Mouse (Mus musculus): ENCODE measurements around the gene Tgfbr3.

Gene Tgfbr3

DNA sequence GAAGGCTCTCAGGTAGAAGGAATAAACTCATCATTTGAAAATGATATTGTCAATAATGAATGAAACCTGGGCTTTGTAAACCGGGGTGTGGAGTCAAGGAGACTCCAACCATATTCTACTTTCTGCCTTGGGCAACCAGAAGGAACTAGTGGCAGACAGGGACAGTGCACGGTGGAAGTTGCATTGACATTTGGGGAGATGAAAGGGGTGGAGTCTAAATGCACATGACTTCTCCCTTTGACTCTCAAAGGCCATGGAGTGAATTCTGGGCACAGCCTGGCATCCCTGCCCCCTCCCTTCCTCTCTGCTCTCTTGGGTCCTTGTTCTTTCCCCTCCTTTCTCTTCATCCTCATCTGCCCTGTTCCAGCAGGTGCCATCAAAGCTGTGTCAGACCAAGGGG lies 183.3 kb downstream of the Tgfbr3 start:
- DNase-seq: no peak

DNA sequence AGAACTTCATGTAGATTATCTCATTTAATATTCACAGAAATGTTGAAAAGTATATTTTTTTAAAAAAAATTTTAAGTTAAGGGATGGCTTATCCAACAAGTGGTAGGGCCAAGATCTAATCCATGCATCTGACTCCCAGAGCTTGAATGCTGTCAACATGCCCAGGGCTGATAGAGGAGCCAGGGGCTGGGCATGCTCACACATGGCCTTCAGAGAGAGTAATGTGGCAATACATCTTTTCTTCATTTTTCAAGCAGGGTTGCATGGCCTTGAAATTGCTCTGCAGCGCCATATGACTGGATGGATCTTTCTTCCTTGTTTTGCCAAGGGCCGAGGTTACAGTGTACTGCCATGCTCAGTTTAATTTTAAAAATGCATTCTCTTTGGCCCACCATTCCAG lies 185.8 kb downstream of the Tgfbr3 start:
- no peak for DNase-seq

DNA sequence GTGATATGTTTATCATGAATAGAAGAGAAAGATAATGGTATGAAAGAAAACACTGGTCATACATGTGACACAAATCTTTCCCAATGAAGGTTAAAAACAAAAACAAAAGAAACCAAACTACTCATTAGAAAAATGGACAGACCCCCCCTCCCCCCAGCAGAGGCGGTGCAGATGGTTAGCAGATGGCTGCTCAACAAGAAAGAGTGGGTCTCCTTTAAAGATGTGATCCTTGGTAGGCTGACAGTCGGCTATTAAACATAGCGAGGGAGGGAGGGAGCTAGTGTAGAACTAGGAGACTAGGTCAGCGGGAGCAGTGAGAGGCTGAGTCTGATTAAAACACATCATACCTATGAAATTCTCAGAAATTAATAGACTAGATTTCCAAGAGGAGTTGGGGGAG lies 186.5 kb downstream of the Tgfbr3 start:
- no peak for DNase-seq

DNA sequence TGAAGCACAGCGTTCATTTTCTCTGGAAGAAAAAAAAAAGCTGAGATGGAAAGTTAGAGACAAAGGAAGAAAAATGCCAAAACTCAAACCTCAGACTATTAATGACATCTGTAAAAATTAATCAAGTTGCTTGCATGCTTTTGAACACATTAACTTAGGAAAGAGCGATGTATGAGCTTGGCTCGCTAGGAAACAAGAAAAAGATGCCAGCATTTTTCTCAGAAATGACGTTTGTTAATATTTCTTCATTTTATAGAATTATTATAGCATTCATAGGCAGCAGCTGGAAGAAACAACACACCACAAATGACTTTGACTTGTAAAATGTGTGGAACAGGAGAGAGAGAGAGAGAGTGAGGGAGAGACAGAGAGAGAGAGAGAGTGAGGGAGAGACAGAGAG lies 187.7 kb downstream of the Tgfbr3 start:
- no peak for DNase-seq

DNA sequence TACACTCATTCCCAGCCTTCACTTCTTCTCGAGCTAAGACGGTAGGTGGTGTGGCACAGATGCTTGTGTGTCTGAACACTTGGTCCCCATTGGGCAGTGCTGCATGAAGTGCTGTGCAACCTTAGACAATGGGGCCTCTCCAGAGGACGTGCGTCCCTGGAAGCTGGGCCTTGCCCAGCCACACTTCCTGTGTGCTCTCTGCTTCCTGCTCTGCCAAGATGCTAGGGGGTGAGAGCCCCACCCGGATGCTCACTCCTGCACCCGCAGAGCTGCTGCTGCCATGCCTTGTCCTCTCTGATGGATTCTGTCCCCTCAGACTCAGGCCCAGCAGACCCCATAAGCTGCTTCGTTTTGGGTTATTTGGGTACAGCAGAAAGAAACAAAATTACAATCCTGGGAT lies 188.3 kb downstream of the Tgfbr3 start:
- peak; percentile 53 for DNase-seq

DNA sequence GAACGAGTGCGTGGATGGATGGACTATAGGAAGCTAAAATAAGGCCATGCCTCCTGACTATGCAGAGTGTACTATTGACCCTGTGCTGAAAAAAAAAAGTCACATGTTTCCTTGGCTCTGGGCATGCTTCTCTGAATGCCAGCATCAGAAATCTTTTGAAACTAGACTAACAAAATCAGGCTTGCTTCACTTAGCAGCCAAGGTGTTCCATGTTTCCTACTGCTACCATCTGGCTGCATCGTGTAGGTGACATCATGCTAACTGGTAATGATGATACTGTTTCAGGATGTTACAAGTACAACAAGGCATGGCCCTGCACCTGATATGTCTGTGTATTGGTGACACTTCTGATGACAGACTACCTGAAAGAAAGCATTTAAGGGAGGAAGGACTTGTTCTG lies 189.8 kb downstream of the Tgfbr3 start:
- DNase-seq: no peak

DNA sequence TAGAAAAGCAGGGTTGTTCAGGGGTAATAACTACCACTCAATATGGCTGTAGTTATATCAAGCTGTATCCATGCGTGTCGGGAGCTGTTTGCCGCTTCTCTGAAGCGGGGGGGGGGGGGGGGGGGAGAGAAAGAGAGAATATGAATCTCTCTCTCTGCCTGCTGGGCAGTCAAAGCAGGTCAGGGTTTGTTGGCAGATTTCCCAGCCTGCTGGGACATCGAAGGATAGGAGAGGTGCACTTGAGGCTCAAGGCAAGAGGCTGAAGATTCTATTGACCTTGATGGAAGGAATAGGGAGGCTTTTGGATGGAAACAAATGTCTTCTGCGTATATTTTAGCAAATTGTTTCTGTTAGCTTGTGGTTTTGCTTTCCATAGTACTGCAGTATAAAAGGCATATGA lies 190.4 kb downstream of the Tgfbr3 start:
- DNase-seq: no peak

DNA sequence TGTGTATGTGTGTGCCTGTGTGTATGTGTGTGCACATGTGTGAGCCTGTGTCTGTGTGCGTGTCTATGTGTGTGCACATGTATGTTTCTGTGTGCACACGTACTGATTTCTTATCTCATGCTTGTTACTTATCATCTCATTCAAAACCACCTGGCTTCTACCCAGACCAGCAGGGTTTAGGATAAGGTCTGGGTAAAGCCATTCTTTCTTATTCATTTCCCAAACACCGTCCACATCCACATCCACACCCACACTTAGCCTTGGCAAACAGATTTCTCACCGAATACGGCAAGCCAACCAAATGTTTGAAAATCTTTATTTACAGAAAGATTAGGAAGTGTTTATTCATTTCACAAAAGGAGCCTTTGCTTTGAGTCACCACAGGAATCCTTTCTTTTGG lies 191.4 kb downstream of the Tgfbr3 start:
- peak; percentile 39 for DNase-seq

DNA sequence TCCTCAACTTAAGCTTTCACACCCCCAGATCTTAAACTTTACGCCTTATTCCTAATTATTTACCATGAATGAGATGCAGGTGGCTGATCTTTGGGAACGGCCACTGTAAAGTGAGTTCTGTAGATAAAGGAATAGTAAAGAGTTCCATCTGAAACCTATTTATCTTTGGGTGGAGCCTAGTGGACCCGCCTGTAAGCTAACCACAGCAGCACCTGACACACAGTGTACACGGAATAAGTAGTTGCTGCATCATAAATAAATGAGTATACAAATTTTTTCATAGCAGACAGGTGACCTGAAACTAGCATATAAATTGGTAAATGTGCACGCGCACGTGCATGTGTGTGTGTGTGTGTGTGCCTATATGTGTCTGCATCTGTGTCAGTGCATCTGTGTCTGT lies 192.1 kb downstream of the Tgfbr3 start:
- DNase-seq: no peak

DNA sequence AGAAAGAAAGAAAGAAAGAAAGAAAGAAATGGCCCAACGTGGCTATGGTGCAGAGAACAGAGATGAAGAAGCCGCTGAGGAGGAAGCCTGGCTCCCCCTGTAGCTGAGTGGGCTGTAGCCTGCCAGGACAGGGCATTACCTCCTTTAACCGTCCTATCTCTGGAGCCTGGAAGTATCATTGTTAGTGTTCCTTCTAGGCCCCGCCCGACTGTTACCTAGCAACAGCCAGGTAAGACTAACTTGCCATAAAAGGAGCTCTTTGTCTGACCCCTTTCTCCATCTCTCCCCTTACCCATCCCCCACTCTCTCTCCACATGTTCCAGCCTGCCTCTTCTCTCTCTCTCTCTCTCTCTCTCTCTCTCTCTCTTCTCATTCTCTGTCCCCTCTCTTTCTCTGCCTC lies 195.2 kb downstream of the Tgfbr3 start:
- no peak for DNase-seq

DNA sequence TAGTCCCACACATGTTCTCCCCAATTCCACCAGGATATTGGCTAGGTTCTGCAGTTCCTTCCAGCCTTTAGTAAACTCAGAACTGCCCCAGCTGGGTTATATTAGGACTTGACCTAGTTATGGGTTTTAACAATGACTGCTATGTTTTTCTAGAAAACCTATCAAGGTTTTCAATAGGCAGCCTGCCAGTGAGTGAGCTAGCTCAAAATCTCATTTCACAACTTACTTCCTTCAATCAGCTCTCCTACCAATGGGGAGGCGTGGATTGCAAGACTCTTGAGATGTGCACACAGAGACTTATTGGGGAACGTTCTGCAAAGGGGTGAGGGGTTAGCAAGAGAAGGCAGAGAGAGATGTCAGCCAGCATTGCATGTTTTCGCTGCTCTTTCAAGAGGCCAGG lies 196.2 kb downstream of the Tgfbr3 start:
- DNase-seq: peak; percentile 78

DNA sequence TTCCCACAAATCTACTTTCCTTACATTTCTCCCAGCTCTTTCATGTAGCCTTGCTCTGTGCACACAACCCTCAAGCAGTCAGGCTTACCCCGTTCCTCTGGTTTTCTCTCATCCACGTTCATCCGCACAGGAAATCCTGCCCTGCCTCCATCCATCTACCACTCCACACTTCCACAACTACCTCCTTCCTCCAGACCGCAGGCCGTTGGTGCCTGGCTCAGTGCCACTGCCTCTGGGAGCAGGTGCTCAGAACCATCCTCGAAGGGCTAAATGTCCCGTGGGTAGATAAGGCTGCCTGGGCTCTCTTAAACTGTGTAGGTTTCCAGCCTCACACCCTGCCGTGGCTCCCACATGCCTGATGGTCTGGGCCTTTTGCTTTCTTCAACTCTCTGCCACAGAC lies 197.3 kb downstream of the Tgfbr3 start:
- no peak for DNase-seq

DNA sequence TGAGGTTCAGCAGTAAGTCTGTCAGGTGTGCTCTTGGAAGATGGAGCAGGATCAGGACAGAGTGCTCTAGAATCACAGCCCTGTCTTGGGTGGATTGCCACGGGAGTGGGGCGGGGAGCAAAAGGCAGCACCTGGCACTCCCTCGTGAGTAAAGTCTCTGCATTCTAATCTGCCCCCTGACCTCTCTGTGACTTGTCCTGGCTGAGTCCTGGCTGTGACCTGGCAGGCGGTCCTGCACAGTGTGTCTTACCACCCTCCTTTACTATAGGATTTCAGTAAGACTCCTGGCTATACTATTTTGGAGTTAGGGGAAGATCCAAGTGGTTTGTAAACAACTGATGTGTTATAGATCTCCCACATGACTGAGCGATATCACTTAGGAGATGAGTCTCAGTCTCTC lies 199.5 kb downstream of the Tgfbr3 start:
- no peak for DNase-seq

DNA sequence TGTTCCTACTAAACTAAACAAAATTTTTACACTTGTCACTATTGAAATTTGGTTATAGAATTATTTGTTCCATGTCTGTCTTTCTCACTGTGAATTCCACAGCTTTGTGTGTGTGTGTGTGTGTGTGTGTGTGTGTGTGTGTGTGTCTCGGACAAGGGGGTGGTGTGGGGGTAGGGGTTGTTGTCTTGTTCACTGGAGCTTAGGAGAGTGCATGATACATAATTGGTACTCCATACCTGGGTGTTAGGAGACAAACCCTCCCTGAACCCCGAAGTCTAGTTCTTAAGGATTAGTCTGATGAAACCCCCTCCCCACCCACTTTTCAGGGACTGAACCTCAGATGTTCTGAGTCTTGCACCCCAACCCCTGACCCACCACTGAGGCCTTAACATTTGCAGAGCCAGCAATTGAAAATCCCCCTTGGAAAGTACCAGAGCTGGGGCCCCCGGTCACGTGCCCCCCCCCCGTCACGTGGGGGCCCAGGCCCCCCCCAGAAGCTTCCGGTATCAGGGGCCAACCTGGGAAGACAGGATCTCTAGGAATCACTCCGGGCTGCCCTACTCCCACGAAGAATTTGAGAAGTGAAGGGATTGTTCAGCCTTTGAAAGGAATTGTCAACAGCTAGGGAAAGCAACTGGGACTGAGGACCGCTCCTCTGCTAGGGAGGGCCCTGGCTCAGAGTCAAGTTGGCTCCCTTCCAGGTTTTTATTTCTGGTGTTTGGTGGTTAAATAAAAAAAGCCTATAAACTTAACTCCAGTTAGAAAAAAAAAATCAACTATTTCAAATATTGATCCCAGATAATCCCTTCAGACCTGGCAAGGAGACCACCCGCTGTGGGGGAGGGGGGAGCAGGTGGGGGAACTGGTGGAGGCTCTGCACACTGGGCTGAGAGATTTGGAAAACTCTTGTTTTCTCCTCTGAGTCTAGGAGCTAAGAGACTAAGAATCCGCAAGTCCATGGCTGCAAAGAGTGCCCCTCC lies 201.3 kb downstream of the Tgfbr3 start:
- peak; percentile 86 for DNase-seq

DNA sequence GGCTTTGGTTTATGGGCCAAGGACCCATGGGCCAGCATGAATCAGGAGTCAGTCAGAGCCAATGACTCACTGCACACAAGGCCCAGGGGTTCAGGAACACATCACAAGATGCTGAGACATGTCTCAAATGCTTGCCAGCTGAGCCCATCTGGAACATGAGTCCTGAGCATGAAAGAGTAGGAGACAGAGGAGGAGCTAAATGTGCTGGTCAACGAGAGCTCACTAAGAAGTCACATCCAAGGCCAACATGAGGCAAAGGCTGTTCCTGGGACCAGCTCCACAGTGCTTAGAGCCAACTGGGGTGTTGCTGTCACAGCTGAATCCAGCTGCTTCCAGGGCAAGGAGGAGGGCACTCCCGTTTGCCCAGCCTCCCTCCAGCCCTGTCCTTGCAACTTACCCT lies 202.1 kb downstream of the Tgfbr3 start:
- peak; percentile 87 for DNase-seq

DNA sequence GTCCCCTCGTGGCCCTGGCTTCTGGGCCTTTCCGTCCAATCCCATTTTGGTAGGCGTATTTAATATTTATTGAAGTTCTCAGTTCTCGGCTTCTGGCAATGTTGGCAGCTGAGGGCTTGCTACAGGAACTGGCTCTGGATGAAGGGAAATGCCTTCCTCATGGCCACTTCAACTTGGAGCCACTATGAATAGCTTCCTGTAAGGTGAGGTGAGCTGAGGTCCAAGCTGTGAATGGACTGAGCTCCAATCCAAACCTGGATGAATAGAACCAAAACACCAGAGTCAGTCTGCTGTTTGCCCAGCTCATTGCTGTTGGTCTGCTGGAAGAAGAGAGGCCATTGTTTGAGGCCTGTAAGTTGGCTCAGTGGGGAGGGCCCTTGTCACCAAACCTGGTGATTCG lies 203.3 kb downstream of the Tgfbr3 start:
- no peak for DNase-seq

DNA sequence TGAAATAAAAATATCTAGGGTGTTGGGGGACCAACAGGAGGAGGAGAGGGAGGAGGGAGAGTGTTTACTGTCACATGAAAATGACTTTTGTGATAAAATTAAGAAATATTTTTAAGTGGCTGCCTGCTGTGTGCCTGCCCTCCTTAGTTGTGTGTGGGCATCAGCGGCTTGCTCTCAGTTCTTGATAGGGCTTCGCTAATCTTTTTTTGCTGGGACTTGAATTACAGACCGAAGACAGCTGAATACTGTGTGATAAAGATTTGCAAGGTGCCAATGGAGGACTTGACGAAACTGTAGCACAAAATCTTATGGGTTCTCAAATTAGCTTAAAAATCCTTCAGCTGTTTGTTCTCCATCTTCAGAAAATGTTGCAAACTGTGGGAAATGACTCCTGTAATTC lies 205.0 kb downstream of the Tgfbr3 start:
- no peak for DNase-seq

DNA sequence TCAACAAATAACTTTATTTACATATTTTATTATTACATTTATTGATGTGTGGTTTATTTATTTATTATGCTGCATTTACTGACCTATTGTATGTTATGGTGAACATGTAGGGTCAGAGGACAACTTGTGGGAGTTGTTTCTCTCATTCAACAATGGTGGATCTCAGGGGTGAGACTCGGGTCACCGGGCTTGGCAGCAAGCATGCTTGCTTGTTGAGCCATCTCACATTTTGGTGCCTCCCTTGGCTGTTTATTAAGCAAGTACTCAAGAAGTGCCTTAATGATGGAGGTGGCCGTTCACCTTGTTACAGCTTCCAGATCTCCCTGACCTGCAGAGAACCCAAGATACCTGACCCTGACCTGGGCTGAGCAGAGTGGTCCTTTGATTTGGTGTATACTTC lies 207.4 kb downstream of the Tgfbr3 start:
- DNase-seq: no peak

DNA sequence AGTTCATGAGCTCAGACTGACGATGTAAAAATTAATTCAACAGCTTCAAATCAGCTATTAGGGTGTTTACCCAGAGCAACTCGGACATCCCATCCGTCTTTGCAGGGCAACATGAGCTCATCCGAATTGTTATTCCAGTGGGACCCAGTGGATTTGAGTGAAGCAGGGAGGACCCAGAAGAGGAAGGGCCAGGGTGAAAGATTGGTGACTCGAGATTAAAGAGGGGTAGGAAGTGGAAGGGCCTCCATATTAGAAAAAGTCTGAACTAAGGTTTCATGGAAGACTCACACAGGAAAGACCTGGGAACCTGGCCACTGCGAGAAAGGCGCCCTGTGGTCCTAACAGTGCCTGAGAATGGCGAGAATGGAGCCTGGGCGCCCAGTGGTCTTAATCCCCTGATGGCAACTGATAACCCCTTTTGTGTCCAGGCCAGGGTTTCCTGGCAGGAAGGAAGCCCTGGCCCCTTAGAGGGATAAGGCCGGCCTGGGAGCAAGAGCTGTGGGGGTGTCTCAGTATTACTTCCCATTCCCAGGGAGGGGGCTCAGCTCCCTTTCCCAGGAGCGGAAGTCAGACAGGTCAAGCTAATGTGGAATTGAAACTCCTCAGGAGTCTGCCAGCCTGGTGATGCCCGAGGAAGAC lies 208.3 kb downstream of the Tgfbr3 start:
- DNase-seq: no peak

DNA sequence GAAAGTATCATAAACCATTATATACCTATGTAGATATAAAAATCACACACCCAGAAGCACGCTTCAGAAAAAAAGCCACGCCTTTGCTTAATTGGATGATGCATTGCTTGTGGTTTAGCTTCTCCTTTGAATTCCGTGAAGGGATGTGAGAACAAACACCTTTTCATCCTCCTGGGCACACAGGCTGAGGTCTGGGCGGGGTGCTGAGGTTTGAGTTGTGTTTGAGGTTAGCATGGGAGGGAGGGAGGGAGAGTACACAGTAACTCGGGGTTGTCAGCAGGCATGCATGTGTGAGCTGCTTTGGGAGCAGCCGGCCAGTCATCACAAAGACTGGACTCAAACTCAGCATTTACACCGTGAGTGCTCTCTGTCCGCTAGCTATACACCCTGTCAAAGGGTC lies 209.5 kb downstream of the Tgfbr3 start:
- DNase-seq: no peak

DNA sequence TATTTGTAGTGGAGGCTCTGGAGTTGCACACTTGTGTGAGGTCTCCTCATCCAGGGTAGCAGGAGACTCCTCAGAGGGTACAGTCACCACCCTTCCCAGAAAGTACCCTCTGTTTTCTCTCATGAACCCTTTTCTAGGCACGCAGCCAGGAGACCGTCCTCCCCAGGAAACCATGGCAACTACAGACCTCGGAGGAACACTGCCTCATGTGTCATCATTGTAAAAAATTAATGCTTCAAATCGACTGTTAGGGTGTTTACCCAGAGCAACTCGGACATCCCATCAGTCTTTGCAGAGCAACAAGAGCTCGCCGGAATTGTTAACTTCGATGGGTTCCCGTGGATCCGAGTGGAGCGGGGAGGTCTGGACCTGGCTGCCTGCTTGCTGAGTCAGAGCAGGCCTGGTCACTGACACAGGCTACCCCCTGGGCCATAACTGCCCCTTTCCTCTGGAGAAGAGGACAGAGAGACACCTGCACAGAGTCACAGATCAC lies 210.2 kb downstream of the Tgfbr3 start:
- peak; percentile 55 for DNase-seq

DNA sequence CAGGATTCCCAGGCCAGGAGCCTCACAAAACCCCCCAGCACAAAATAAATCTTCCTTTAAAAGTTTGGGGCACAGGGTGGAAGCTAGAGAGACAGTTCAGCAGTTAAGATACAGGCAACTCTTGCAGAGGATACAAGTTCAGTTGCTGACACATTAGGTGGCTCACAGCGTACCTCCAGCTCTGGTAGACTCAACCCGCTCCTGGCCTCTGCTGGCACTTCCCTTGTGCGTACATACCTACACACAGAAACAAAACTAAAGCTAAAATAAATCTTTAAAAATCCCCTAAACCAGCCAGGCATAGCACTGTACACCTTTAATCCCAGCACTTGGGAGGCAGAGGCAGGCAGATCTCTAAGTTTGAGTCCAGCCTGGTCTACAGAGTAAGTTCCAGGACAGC lies 211.1 kb downstream of the Tgfbr3 start:
- DNase-seq: no peak

DNA sequence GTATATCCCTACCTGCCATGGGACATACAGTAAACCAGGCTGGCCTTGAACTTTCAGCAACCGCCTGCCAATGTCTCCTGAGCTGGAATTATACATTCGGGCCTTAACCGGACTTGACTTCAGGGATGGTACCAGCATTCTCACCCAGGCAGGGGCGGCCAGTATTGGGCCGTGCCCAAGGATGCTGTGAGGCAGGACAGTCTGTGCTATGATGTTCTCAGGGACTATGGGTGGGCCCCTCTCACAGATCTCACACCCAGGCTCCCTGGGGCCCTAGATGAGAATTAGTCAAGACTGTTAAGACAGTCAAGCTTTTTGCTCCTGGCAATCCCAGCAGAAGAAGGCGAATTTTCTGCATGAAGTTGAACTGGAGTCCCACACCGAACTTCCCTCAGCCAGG lies 211.5 kb downstream of the Tgfbr3 start:
- DNase-seq: no peak

DNA sequence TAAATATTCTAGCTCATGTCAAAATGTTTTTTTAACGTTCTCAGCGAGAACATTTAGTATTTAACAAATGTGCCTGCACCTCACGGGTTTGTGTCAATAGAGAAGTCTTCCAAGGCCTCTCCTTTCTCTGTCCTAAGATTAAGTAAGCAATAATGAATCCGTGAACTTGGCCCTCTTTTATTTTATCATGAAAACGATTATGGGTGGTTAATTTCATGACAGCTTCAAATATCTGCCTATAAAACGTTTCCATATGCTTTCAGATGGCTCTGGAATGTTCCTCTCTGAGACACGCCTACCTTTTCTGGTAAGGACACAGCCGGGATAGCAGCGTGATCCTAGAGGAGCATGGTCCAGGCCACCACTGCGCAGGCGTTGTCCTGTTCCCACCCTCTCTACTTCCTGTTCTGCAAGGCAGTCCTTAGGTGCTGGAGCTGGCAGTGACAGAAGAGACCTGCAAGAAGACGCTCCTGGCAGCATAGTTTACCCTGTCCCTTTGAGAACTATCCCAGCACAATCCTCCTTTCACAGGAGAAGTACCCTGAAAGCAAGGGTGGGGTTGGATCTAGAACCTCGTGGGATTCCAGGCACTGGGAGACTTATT lies 214.3 kb downstream of the Tgfbr3 start:
- DNase-seq: no peak

Data from lung, postnatal 36 days (tissue).